Mouse (Mus musculus): ENCODE data around the gene Mus81. TPM values are rescaled to one million over a fixed set of nuclear protein-coding genes. Genes with fewer than 3 reads are reported as not detected.
A peak's percentile ranks its signal among the peaks of the same experiment; 100 is the strongest.

Gene Mus81
- polyA plus RNA-seq, 1 experiment from 2014 or later = 60.5 TPM

DNA sequence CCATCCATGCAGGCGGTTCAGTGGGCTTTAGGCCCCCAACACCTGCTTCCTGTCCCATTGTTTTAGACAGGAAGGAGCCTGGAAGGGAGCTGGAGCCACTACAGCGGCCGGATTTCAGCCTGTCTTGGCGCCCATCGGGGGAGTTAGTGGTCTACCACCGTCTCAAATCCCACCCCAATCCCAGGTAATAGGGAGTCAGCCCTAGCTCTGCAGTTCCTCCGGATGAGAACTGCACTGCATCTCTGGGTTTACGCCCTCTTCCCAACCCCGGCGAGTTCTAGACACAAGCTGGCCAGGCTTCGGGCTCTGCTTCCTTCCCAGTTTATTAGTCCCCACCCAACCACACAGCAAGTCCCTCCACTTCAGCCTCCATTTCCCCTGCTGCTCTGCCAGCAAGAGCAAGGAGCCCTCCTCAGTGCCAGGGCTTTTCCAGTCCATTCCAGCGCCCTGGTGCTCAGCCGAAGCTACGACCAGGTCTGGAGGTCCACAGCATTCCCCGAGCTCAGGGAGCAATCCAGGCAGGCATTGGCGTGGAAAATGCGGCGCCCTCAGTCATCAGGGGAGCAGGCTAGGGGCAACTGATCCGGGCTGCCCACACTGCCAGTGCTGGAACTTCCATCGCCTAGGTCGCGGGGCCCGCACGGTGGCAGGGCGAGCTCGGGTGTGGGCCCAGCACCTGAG lies 31.8 kb downstream of the Mus81 start:
- Histone ChIP-seq H3K4me3 (replicated peaks; ENCODE audit: low read length) (peak overlapping the region; percentile 81), H3K4me1 (replicated peaks; ENCODE audit: control insufficient read depth, insufficient read depth, low read length) (peaks cover 43% of the 10 kb centered on the region), H3K9ac (replicated peaks; ENCODE audit: low read depth, low read length) (peak overlapping the region; percentile 87), H3K4me2 (ENCODE audit: low read length) (peak overlapping the region; percentile 76), H3K36me3 (ENCODE audit: control insufficient read depth, insufficient read depth) (0 out of 2 replicates have a peak, but pooled peaks cover 2% of the 10 kb centered on the region), H3K9me3 (ENCODE audit: control insufficient read depth, low read length) (no peaks in the 10 kb centered on the region), H3K27ac (ENCODE audit: low read length) (peak overlapping the region; percentile 95), H3K27me3 (replicated peaks; ENCODE audit: control insufficient read depth, insufficient read depth, low read length) (peaks cover 2% of the 10 kb centered on the region; the same call in 1 of the 2 replicates)
- no peak; the same call in 1 of the 2 replicates for ATAC-seq
- 1% methylated on average over 26 of the region's 26 CpGs for WGBS

DNA sequence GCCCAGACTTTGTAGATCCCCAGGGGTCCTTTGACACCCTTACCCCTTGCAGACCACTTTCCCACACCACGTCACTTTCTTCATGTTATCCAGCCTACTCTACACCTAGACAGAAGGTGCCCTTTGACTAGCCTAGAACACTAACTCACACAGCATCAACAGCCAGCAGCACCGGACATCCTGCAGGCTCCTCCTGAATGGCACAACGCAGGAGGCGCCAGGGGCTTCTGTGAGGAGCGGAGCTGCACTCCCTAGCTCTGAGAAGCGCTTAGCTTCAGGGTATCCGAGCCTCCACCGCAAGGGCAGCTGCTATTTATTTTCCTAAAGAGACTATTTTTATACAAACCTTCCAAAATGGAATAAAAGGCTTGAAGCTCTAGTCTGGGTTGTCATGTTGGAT lies 32.6 kb downstream of the Mus81 start:
- Histone ChIP-seq H3K4me2 (ENCODE audit: low read length) (peak overlapping the region; percentile 76), H3K36me3 (ENCODE audit: control insufficient read depth, insufficient read depth) (0 out of 2 replicates have a peak, but pooled peaks cover 2% of the 10 kb centered on the region), H3K27me3 (replicated peaks; ENCODE audit: control insufficient read depth, insufficient read depth, low read length) (peaks cover 2% of the 10 kb centered on the region; the same call in 1 of the 2 replicates), H3K9ac (replicated peaks; ENCODE audit: low read depth, low read length) (peak overlapping the region; percentile 23; the same call in 1 of the 2 replicates), H3K27ac (ENCODE audit: low read length) (no peak overlapping the region), H3K9me3 (ENCODE audit: control insufficient read depth, low read length) (no peaks in the 10 kb centered on the region), H3K4me3 (replicated peaks; ENCODE audit: low read length) (peak overlapping the region; percentile 81), H3K4me1 (replicated peaks; ENCODE audit: control insufficient read depth, insufficient read depth, low read length) (peaks cover 38% of the 10 kb centered on the region)
- WGBS = 66% methylated on average over 8 of the region's 8 CpGs
- no peak for ATAC-seq

DNA sequence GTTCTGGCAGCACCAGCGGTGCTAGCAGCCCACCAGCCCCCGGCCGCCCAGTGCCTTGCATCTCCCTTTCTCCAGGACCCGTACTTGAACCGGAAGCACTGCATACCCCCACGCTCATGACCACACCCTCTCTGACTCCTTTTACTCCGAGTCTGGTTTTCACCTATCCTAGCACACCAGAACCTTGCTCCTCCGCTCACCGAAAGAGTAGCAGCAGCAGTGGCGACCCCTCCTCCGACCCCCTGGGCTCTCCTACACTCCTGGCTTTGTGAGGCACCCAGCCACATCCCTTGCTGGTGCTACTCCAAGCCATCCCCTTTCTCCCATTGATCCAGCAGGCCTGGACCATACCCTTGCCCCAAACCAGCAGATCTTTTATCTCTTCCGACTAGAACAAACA lies 33.2 kb downstream of the Mus81 start:
- Histone ChIP-seq H3K9ac (replicated peaks; ENCODE audit: low read depth, low read length) (peak overlapping the region; percentile 23; the same call in 1 of the 2 replicates), H3K4me3 (replicated peaks; ENCODE audit: low read length) (no peak overlapping the region)

GRCm38 (mm10) chr19:5451766-5452165 lies 36.4 kb downstream of the Mus81 start:
- 83% methylated on average over 6 of the region's 6 CpGs for WGBS
- H3K9me3 ChIP-seq (ENCODE audit: control insufficient read depth, low read length) = no peaks in the 10 kb centered on the region
- 0 out of 2 replicates have a peak, but pooled peaks cover 2% of the 10 kb centered on the region for H3K36me3 ChIP-seq (ENCODE audit: control insufficient read depth, insufficient read depth)
- no peak for ATAC-seq
- no peak overlapping the region for H3K4me3 ChIP-seq (replicated peaks; ENCODE audit: low read length)
- H3K9ac ChIP-seq (replicated peaks; ENCODE audit: low read depth, low read length) = no peak overlapping the region
- H3K4me2 ChIP-seq (ENCODE audit: low read length) = no peak overlapping the region
- H3K27ac ChIP-seq (ENCODE audit: low read length) = no peak overlapping the region
- H3K27me3 ChIP-seq (replicated peaks; ENCODE audit: control insufficient read depth, insufficient read depth, low read length) = peaks cover 33% of the 10 kb centered on the region
- H3K4me1 ChIP-seq (replicated peaks; ENCODE audit: control insufficient read depth, insufficient read depth, low read length) = peaks cover 37% of the 10 kb centered on the region

More for the DNA sequence above, 33.2 kb downstream of the Mus81 start:
- no peaks in the 10 kb centered on the region for H3K9me3 ChIP-seq (ENCODE audit: control insufficient read depth, low read length)
- peaks cover 5% of the 10 kb centered on the region for H3K27me3 ChIP-seq (replicated peaks; ENCODE audit: control insufficient read depth, insufficient read depth, low read length)
- ATAC-seq = no peak
- H3K27ac ChIP-seq (ENCODE audit: low read length) = no peak overlapping the region
- WGBS = 85% methylated on average over 12 of the region's 12 CpGs
- peaks cover 36% of the 10 kb centered on the region for H3K4me1 ChIP-seq (replicated peaks; ENCODE audit: control insufficient read depth, insufficient read depth, low read length)
- 0 out of 2 replicates have a peak, but pooled peaks cover 2% of the 10 kb centered on the region for H3K36me3 ChIP-seq (ENCODE audit: control insufficient read depth, insufficient read depth)
- peak overlapping the region; percentile 76 for H3K4me2 ChIP-seq (ENCODE audit: low read length)

- WGBS = 88% methylated on average over 3 of the region's 3 CpGs
- no peak overlapping the region for H3K4me3 ChIP-seq (replicated peaks; ENCODE audit: low read length)
- peaks cover 17% of the 10 kb centered on the region for H3K4me1 ChIP-seq (replicated peaks; ENCODE audit: control insufficient read depth, insufficient read depth, low read length)
- no peak overlapping the region for H3K27ac ChIP-seq (ENCODE audit: low read length)
- H3K9me3 ChIP-seq (ENCODE audit: control insufficient read depth, low read length) = no peaks in the 10 kb centered on the region
- ATAC-seq = no peak
- H3K27me3 ChIP-seq (replicated peaks; ENCODE audit: control insufficient read depth, insufficient read depth, low read length) = peaks cover 37% of the 10 kb centered on the region
- no peak overlapping the region for H3K4me2 ChIP-seq (ENCODE audit: low read length)
- H3K9ac ChIP-seq (replicated peaks; ENCODE audit: low read depth, low read length) = no peak overlapping the region
- H3K36me3 ChIP-seq (ENCODE audit: control insufficient read depth, insufficient read depth) = 0 out of 2 replicates have a peak, but pooled peaks cover 2% of the 10 kb centered on the region
Measured at GRCm38 (mm10) chr19:5449673-5450072, 38.5 kb downstream of the Mus81 start.

- H3K4me3 ChIP-seq (replicated peaks; ENCODE audit: low read length) = peak overlapping the region; percentile 59
- no peak overlapping the region for H3K9ac ChIP-seq (replicated peaks; ENCODE audit: low read depth, low read length)
- H3K4me2 ChIP-seq (ENCODE audit: low read length) = peak overlapping the region; percentile 96
- WGBS = 8% methylated on average over 36 of the region's 36 CpGs
- peaks cover 16% of the 10 kb centered on the region for H3K4me1 ChIP-seq (replicated peaks; ENCODE audit: control insufficient read depth, insufficient read depth, low read length)
- no peaks in the 10 kb centered on the region for H3K36me3 ChIP-seq (ENCODE audit: control insufficient read depth, insufficient read depth)
- no peaks in the 10 kb centered on the region for H3K9me3 ChIP-seq (ENCODE audit: control insufficient read depth, low read length)
- H3K27me3 ChIP-seq (replicated peaks; ENCODE audit: control insufficient read depth, insufficient read depth, low read length) = peaks cover 39% of the 10 kb centered on the region
- H3K27ac ChIP-seq (ENCODE audit: low read length) = no peak overlapping the region
- no peak for ATAC-seq
Measured at GRCm38 (mm10) chr19:5448354-5449150, 39.6 kb downstream of the Mus81 start.

DNA sequence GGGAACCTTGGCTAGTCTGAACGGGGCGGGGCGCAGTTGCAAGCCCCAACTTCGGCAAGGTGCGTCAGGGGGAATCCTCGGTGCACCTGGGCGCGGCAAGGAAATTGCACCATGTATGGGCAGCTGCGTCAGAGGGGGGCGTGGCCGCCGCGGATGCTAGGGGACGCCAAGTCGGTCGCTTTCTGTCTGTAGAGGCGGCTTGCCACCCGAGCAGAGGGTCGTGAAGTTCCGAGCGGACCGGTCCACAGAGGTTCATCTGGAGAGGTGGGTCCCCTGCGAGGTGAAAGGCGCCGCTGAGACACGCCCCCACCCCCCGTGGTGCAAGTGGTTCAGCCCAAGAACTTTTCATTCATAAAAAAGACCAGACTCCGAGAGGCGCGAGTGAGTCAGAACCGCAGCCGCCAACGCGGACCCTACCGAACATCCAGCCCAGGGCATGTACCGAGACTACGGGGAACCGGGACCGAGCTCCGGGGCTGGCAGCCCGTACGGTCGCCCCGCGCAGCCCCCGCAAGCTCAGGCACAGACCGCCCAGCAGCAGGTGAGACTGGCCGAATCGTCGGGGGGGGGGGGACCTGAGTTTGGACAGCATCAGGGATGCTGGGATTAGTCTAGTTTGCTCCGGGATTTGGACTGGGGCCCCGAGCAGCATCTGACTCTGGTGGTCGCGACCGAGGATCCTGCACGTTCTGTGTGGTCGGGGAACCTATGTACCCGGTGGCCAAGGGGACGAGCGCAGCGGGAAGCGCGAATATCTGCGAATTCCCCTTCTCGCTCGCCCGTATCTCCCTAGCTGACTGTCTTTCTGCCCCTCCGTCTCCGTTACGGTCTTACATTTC lies 40.5 kb downstream of the Mus81 start, which contains the start of gene Fosl1:
Gene Fosl1, plus strand, starts transcription at position 33 of the 839 bp plus-strand sequence.
- H3K27me3 ChIP-seq (replicated peaks; ENCODE audit: control insufficient read depth, insufficient read depth, low read length) = peaks cover 39% of the 10 kb centered on the region

GRCm38 (mm10) chr19:5445747-5446146 lies 42.5 kb downstream of the Mus81 start:
- Histone ChIP-seq H3K9me3 (ENCODE audit: control insufficient read depth, low read length) (no peaks in the 10 kb centered on the region), H3K27ac (ENCODE audit: low read length) (no peak overlapping the region), H3K27me3 (replicated peaks; ENCODE audit: control insufficient read depth, insufficient read depth, low read length) (peaks cover 39% of the 10 kb centered on the region), H3K4me1 (replicated peaks; ENCODE audit: control insufficient read depth, insufficient read depth, low read length) (peaks cover 16% of the 10 kb centered on the region), H3K9ac (replicated peaks; ENCODE audit: low read depth, low read length) (no peak overlapping the region), H3K36me3 (ENCODE audit: control insufficient read depth, insufficient read depth) (no peaks in the 10 kb centered on the region), H3K4me2 (ENCODE audit: low read length) (no peak overlapping the region), H3K4me3 (replicated peaks; ENCODE audit: low read length) (no peak overlapping the region)
- 87% methylated on average over 5 of the region's 5 CpGs for WGBS
- ATAC-seq = no peak

More for the DNA sequence above, 40.5 kb downstream of the Mus81 start, which contains the start of gene Fosl1:
- WGBS = under 1% methylated on average over 70 of the region's 70 CpGs
- H3K27ac ChIP-seq (ENCODE audit: low read length) = no peak within 1 kb of the TSS
- peak within 1 kb of the TSS; percentile 47 for H3K9ac ChIP-seq (replicated peaks; ENCODE audit: low read depth, low read length)
- peak; percentile 77 for ATAC-seq
- H3K9me3 ChIP-seq (ENCODE audit: control insufficient read depth, low read length) = no peaks in the 10 kb centered on the region
- H3K4me2 ChIP-seq (ENCODE audit: low read length) = peak within 1 kb of the TSS; percentile 96
- peaks cover 16% of the 10 kb centered on the region for H3K4me1 ChIP-seq (replicated peaks; ENCODE audit: control insufficient read depth, insufficient read depth, low read length)
- H3K4me3 ChIP-seq (replicated peaks; ENCODE audit: low read length) = peak within 1 kb of the TSS; percentile 59
- H3K36me3 ChIP-seq (ENCODE audit: control insufficient read depth, insufficient read depth) = no peaks in the 10 kb centered on the region
